Mouse (Mus musculus): ENCODE data around the gene Cdh23. TPM values are rescaled to one million over a fixed set of nuclear protein-coding genes. Genes with fewer than 3 reads are reported as not detected.
A peak's percentile ranks its signal among the peaks of the same experiment; 100 is the strongest.

The Cdh23 gene
- polyA plus RNA-seq, 1 experiment from 2014 or later: 0.72 TPM

- ATAC-seq (ENCODE audit: insufficient number of reproducible peaks, insufficient read depth, low FRiP score, low TSS enrichment, low read depth): no peak; the same call in 1 of the 2 replicates
- H3K4me3 ChIP-seq: peak within 1 kb of the TSS; percentile 40
- peaks cover 15% of the 10 kb centered on the region for H3K27me3 ChIP-seq
- H3K4me2 ChIP-seq: peak within 1 kb of the TSS; percentile 65
- no peaks in the 10 kb centered on the region for H3K36me3 ChIP-seq
- 0 out of 2 replicates have a peak within 1 kb of the TSS, but pooled peaks have one; percentile 7 for H3K27ac ChIP-seq
- peak within 1 kb of the TSS; percentile 62 for H3K9ac ChIP-seq
- under 1% methylated on average over 37 of the region's 37 CpGs for WGBS
- no peaks in the 10 kb centered on the region for H3K9me3 ChIP-seq
- H3K4me1 ChIP-seq: peaks cover 45% of the 10 kb centered on the region
Observed at GRCm38 (mm10) chr10:60346701-60347405, 349.4 kb downstream of the Cdh23 start, which contains the start of gene Vsir. Gene Vsir (plus strand): TSS chr10:60346851.

GRCm38 (mm10) chr10:60346056-60346455 is 350.2 kb downstream of the Cdh23 start:
- ATAC-seq (ENCODE audit: insufficient number of reproducible peaks, insufficient read depth, low FRiP score, low TSS enrichment, low read depth): no peak
- Histone ChIP-seq H3K9ac (no peak overlapping the region), H3K4me3 (no peak overlapping the region), H3K4me2 (peak overlapping the region; percentile 65), H3K27ac (no peak overlapping the region), H3K4me1 (peaks cover 37% of the 10 kb centered on the region), H3K27me3 (peaks cover 15% of the 10 kb centered on the region), H3K9me3 (no peaks in the 10 kb centered on the region), H3K36me3 (no peaks in the 10 kb centered on the region)
- WGBS: 80% methylated on average over 4 of the region's 4 CpGs

GRCm38 (mm10) chr10:60344111-60344510 is 352.2 kb downstream of the Cdh23 start:
- 81% methylated on average over 3 of the region's 3 CpGs for WGBS
- H3K4me1 ChIP-seq: peaks cover 24% of the 10 kb centered on the region
- no peaks in the 10 kb centered on the region for H3K36me3 ChIP-seq
- H3K4me2 ChIP-seq: no peak overlapping the region
- H3K27me3 ChIP-seq: peaks cover 15% of the 10 kb centered on the region
- H3K9ac ChIP-seq: no peak overlapping the region
- no peak overlapping the region for H3K4me3 ChIP-seq
- no peaks in the 10 kb centered on the region for H3K9me3 ChIP-seq
- ATAC-seq (ENCODE audit: insufficient number of reproducible peaks, insufficient read depth, low FRiP score, low TSS enrichment, low read depth): no peak
- H3K27ac ChIP-seq: no peak overlapping the region

DNA sequence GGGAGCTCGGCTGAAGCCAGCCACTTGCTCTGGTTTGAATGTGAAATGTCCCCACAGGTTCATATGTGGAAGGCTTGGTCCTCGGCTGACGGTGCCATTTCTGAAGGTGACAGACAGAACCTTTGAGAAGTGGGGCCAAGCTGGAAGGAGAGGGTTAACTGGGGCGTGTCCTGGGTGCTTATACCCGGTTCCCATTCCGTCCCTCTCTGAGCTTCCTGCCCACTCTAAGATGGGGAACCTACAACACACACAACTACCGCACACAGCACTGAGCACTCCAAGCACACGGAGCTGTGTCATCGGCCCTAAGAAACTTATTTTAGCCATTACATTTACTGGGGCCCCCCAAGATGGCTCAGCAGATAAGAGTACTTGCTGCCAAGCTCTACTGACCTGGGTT is 354.8 kb downstream of the Cdh23 start:
- ATAC-seq (ENCODE audit: insufficient number of reproducible peaks, insufficient read depth, low FRiP score, low TSS enrichment, low read depth): no peak
- WGBS: 77% methylated on average over 9 of the region's 9 CpGs
- no peaks in the 10 kb centered on the region for H3K9me3 ChIP-seq
- H3K4me3 ChIP-seq: no peak overlapping the region
- H3K9ac ChIP-seq: no peak overlapping the region
- peaks cover 5% of the 10 kb centered on the region for H3K4me1 ChIP-seq
- H3K36me3 ChIP-seq: no peaks in the 10 kb centered on the region
- H3K27me3 ChIP-seq: peaks cover 3% of the 10 kb centered on the region; the same call in 1 of the 2 replicates
- H3K4me2 ChIP-seq: no peak overlapping the region
- no peak overlapping the region for H3K27ac ChIP-seq

GRCm38 (mm10) chr10:60335021-60335420 is 361.3 kb downstream of the Cdh23 start:
- H3K9me3 ChIP-seq: no peaks in the 10 kb centered on the region
- no peak for ATAC-seq (ENCODE audit: insufficient number of reproducible peaks, insufficient read depth, low FRiP score, low TSS enrichment, low read depth)
- H3K27me3 ChIP-seq: no peaks in the 10 kb centered on the region
- H3K36me3 ChIP-seq: no peaks in the 10 kb centered on the region
- H3K27ac ChIP-seq: no peak overlapping the region
- H3K4me1 ChIP-seq: no peaks in the 10 kb centered on the region
- no peak overlapping the region for H3K4me3 ChIP-seq
- H3K4me2 ChIP-seq: no peak overlapping the region
- WGBS: 94% methylated on average over 4 of the region's 4 CpGs
- no peak overlapping the region for H3K9ac ChIP-seq

GRCm38 (mm10) chr10:60334583-60334982 is 361.7 kb downstream of the Cdh23 start:
- Histone ChIP-seq H3K4me2 (no peak overlapping the region), H3K4me3 (no peak overlapping the region), H3K27me3 (no peaks in the 10 kb centered on the region), H3K4me1 (peaks cover 2% of the 10 kb centered on the region; the same call in 1 of the 2 replicates), H3K9me3 (no peaks in the 10 kb centered on the region), H3K27ac (no peak overlapping the region), H3K9ac (no peak overlapping the region), H3K36me3 (no peaks in the 10 kb centered on the region)
- no peak for ATAC-seq (ENCODE audit: insufficient number of reproducible peaks, insufficient read depth, low FRiP score, low TSS enrichment, low read depth)
- WGBS: 79% methylated on average over 7 of the region's 7 CpGs

DNA sequence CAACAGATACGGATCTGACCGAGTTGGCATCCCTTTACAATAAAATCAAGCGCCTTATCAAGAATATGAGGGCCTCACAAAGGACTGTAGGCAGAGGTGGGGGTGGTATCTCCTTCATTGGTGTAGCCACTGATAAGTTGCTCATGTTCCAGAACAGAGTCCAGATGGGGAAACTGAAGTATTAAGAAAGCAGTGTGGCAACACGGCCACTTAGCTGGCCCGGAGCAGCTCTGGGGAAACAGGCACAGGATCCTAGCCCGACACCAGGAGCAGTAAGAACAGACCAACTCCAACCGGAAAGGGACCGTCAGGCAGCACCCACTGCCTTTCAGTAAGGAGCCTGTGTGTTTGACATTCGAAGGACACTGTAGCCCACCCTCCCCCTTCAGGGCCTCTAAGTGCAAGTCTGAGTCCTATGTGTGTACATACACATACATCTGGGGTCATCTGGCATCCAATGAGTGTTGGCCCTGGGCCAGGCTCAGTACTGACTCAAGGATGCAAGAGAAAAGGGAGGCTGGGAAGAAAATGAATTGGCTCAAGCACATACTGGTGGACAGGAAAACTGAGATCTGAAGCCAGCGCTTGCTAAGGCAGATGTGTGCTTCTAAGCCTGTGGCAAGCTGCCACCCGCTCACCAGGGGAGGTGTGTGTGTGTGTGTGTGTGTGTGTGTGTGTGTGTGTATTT is 367.2 kb downstream of the Cdh23 start:
- Histone ChIP-seq H3K4me3 (no peak overlapping the region), H3K36me3 (no peaks in the 10 kb centered on the region), H3K27me3 (no peaks in the 10 kb centered on the region), H3K4me1 (peaks cover 10% of the 10 kb centered on the region), H3K9ac (no peak overlapping the region), H3K4me2 (no peak overlapping the region), H3K27ac (peak overlapping the region; percentile 55), H3K9me3 (no peaks in the 10 kb centered on the region)
- WGBS: 74% methylated on average over 11 of the region's 11 CpGs
- ATAC-seq (ENCODE audit: insufficient number of reproducible peaks, insufficient read depth, low FRiP score, low TSS enrichment, low read depth): no peak

DNA sequence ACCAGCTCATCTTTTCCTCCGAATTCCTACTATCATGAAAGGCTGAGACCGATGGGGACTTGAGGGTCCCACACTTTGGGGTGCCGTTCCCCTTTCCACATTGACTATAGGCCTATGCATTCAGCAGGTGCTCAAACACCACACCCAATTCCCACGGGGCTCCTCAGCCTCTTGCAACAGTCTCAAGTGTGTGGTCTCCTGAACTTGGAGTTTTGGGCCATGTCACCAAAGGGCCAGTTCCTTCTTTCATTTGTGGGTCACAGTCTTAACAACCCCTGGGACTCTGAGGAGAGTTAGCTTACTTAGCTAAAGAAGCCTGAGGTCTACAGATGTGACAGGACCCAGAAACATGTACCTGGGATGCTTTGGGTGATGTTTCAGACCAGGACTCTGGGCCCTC is 380.1 kb downstream of the Cdh23 start:
- Histone ChIP-seq H3K9me3 (no peaks in the 10 kb centered on the region), H3K36me3 (no peaks in the 10 kb centered on the region), H3K27ac (no peak overlapping the region), H3K4me2 (no peak overlapping the region), H3K4me1 (no peaks in the 10 kb centered on the region), H3K27me3 (no peaks in the 10 kb centered on the region), H3K9ac (no peak overlapping the region), H3K4me3 (no peak overlapping the region)
- no peak for ATAC-seq (ENCODE audit: insufficient number of reproducible peaks, insufficient read depth, low FRiP score, low TSS enrichment, low read depth)
- WGBS: 90% methylated on average over 4 of the region's 4 CpGs

DNA sequence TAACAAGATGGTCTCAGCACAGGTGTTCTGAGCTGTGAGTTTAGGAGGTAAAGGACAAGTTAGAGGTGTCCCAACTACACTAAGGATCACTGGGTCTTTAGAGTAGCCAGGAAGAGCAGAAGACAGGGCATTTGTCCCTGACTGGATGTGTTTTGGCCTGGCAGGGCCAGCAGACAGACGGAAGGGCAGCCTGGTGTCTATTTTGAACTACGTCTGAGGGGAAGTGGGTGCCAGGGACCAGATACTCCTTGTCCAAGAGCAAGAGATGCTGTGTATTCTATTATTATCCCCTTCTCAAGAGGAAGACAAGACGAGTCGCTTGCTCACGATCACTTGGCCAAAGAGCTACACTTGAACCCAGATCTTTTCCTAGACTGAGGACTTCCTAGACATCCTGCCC is 382.7 kb downstream of the Cdh23 start:
- no peak for ATAC-seq (ENCODE audit: insufficient number of reproducible peaks, insufficient read depth, low FRiP score, low TSS enrichment, low read depth)
- Histone ChIP-seq H3K4me2 (no peak overlapping the region), H3K36me3 (no peaks in the 10 kb centered on the region), H3K4me1 (no peaks in the 10 kb centered on the region), H3K9ac (no peak overlapping the region), H3K27me3 (no peaks in the 10 kb centered on the region), H3K9me3 (no peaks in the 10 kb centered on the region), H3K27ac (no peak overlapping the region), H3K4me3 (no peak overlapping the region)
- whole genome bisulfite sequencing: 90% methylated on average over 5 of the region's 5 CpGs

DNA sequence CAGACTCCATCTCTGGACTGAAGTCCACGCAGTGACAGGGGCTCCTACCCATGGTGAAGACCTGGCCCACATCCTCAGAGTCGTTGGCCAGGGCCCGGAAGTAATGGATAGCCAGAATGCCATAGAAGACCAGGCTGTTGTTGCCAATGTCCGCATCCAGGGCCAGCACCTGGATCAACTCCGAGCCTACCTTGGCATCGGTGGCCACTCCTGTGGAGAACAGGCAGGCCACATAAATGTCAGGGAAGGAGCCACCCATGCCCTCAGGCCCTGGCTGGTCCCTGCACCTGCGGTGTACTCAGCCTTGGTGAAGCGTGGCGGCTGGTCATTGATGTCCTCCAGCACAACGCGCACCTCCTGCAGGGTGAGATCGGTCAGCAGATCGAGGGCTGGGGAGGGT is 385.7 kb downstream of the Cdh23 start:
- Histone ChIP-seq H3K4me2 (no peak overlapping the region), H3K36me3 (no peaks in the 10 kb centered on the region), H3K27me3 (no peaks in the 10 kb centered on the region), H3K4me3 (no peak overlapping the region), H3K27ac (no peak overlapping the region), H3K4me1 (no peaks in the 10 kb centered on the region), H3K9me3 (no peaks in the 10 kb centered on the region), H3K9ac (no peak overlapping the region)
- no peak for ATAC-seq (ENCODE audit: insufficient number of reproducible peaks, insufficient read depth, low FRiP score, low TSS enrichment, low read depth)
- WGBS: 91% methylated on average over 13 of the region's 13 CpGs

- Histone ChIP-seq H3K9me3 (no peaks in the 10 kb centered on the region), H3K4me3 (no peak overlapping the region), H3K27ac (no peak overlapping the region), H3K36me3 (peaks cover 35% of the 10 kb centered on the region), H3K27me3 (no peaks in the 10 kb centered on the region), H3K4me2 (no peak overlapping the region), H3K4me1 (no peaks in the 10 kb centered on the region), H3K9ac (no peak overlapping the region)
- WGBS: 63% methylated on average over 15 of the region's 15 CpGs
- no peak for ATAC-seq (ENCODE audit: insufficient number of reproducible peaks, insufficient read depth, low FRiP score, low TSS enrichment, low read depth)
Observed at GRCm38 (mm10) chr10:60304854-60305628, 391.2 kb downstream of the Cdh23 start.

Data from embryonic facial prominence, embryonic 13.5 days (tissue).